Mouse (Mus musculus) thymus, postnatal 25 days (tissue): ENCODE measurements around the gene Ccdc78.

Source experiments
- DNase-seq: peaks from one replicate; pipeline ENCODE4 v3.0.0; 2022

Ccdc78 gene

DNA sequence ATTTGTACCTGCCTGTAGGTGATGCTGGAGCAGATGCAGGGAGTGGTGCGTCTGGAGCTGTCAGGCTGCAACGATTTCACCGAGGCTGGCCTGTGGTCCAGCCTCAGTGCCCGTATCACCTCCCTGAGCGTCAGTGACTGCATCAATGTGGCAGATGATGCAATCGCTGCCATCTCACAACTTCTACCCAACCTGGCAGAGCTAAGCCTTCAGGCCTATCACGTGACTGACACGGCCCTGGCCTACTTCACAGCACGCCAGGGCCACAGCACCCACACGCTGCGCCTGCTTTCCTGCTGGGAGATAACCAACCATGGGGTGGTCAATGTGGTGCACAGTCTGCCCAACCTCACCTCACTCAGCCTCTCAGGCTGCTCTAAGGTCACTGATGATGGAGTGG lies 31.3 kb downstream of the Ccdc78 start:
- DNase-seq: no peak

DNA sequence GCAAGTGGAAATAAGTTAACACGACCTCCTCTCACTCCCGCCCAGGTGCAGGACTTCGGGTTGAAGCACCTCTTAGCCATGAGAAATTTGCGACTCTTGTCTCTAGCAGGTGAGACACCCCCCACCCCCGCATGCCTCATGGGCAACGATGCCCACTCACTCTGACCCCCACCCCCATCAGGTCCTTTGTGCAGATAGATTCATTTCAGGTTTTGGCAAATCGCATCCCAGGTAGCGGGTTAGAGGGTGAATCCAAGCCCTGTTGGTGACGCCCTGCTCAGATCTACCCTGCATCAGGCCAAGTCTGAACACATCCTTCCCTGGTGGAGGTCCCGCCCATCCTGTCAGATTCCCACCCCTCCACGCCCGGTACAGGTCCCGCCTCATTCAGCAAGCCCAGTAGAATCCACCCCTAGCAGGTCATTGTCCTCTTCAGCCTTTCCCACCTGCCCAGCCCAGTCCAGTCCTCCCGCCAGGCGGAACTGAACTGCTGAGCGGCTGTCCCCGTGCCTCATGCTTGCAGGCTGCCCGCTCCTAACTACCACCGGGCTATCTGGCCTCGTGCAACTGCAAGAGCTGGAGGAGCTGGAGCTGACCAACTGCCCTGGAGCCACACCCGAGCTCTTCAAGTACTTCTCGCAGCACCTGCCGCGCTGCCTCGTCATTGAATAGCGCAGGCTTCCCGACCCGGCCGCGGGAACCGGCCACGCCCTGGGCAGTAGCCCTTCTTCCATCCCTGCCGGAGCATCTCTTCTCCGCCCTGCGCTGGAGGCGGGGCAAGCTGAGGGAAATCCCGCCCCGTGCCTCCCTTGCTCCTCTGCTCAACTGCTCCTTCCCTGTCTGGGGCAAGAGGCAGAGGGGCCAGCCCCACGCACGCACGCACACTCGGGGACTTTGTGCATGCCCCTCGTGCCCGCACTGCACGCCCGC lies 32.7 kb downstream of the Ccdc78 start:
- no peak for DNase-seq

DNA sequence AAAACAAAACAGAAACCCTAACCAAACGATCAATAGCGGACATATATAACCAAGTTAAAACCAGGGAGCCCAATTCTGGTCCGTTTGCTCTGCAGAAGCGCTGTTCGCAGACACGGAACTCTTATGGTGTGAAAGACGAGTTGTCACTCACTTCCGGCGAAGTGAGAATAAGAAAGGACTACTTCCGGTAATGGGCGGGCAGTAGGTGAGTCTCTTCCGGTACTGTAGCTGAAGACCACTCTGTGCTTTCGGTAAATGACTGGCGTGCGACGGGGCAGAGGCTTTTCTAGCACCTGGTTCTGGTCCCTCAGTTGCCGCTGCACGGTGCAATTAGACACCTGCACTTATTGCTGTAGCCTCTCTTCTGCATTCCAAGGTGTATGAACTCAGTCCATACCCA lies 37.1 kb downstream of the Ccdc78 start, which contains the start of gene Wdr24:
Gene Wdr24 (plus strand): TSS at position 176 of the 400 bp plus-strand sequence.
- peak; percentile 83 for DNase-seq

DNA sequence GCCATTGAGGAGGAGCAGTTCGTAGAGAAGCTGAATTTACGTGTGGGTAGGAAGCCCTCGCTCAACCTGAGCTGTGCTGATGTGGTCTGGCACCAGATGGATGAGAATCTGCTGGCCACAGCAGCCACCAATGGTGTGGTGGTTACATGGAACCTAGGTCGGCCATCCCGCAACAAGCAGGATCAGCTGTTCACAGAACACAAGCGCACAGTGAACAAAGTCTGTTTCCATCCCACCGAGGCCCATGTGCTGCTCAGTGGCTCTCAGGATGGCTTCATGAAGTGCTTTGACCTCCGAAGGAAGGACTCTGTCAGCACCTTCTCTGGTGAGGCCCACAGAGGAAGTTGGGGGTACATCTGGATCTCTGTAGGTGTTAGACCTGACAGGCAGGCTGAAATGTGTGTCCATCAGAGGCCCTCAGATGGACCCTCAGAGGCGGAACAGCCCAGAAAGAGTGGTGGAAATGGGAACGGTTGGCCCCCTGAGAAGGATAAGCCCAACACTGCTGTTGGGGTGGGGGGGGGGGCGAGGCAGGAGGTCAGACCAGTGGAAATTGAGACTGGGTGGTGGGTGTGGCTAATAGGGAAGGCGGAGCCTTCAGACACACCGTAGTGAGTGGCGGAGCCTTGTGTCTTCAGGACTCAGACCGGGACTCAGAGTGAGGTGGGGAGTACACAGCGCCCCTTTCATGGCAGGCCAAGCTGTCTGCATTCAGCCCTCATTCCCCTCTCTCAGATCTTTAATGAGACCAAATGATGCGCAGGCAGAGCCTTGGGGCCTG lies 38.2 kb downstream of the Ccdc78 start:
- no peak for DNase-seq

DNA sequence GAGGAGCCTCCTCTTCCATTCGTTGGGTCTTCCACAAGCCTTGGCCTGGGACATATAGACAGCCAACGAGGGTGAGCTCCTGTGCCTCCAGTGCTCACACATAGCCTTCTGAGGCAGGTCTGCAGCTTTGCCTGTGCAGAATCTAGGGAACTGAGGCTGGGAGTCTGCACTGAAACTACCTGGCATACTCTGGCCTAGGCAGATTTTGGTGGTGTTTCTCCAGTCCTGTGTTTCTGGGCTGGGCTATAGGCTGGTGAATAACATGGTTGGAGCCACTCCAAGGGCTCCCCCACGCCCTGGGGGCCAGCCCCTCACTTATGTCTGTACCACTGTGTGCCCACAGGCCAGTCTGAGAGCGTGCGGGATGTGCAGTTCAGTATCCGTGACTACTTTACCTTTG lies 38.9 kb downstream of the Ccdc78 start:
- no peak for DNase-seq

DNA sequence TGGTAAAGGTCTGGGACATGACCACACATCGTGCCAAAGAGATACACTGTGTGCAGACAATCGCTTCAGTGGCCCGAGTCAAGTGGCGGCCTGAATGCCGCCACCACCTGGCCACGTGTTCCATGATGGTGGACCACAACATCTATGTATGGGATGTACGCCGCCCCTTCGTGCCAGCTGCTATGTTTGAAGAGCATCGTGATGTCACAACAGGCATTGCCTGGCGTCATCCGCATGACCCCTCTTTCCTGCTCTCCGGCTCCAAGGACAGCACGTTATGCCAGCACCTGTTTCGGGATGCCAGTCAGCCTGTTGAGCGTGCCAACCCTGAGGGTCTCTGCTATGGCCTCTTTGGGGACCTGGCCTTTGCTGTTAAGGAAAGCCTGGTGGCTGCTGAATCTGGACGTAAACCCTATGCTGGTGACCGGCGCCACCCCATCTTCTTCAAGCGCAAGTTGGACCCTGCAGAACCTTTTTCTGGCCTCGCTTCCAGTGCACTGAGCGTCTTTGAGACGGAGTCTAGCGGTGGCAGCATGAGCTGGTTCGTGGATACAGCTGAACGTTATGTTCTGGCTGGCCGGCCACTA lies 39.7 kb downstream of the Ccdc78 start:
- no peak for DNase-seq

DNA sequence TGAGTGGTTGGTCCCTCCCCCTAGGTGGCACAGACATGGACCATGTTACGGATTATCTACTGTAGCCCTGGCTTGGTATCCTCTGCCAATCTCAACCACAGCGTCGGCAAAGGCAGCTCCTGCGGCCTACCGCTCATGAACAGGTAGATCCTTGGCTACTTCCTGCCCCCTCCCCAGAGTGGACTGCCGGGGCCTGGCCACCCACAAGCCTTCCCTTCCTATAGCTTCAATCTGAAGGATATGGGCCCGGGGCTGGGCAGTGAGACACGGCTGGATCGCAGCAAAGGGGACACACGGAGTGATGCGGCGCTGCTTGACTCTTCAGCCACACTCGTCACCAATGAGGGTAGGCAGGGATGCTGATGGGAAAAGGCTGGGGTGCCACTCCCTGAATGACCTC lies 40.6 kb downstream of the Ccdc78 start:
- DNase-seq: no peak

DNA sequence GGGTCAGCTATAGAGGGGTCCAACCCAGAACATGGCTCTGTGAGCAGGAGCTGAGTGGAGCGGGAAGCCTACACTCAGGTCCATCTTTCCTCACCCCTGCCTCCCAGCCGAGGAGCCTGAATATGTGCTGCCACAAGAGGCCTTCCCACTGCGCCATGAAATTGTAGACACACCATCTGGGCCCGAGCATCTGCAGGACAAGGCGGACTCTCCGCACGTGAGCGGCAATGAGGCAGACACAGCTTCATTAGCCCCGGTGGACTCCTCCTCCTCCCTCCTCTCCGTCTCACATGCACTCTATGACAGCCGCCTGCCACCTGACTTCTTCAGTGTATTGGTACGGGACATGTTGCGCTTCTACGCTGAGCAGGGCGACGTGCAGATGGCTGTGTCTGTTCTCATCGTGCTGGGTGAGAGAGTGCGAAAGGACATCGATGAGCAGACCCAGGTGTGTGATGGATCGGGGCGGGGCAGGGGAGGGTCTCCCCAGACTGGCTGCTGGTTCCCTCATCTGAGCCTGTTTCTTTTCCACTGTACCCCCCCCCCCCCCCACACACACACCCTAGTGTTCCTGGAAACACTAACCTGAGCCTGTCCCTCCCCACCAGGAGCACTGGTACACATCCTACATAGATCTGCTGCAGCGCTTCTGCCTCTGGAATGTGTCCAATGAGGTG lies 41.3 kb downstream of the Ccdc78 start:
- no peak for DNase-seq

DNA sequence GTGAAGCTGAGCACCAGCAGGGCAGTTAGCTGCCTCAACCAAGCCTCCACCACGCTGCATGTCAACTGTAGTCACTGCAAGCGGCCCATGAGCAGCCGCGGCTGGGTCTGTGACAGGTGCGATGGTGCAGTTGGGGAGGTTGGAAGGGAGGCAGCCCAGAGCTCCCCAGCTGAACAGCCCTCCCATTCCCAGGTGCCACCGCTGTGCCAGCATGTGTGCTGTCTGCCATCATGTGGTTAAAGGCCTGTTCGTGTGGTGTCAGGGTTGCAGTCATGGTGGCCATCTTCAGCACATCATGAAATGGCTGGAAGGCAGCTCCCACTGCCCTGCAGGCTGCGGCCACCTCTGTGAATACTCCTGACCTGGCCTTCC lies 41.8 kb downstream of the Ccdc78 start:
- peak; percentile 41 for DNase-seq

DNA sequence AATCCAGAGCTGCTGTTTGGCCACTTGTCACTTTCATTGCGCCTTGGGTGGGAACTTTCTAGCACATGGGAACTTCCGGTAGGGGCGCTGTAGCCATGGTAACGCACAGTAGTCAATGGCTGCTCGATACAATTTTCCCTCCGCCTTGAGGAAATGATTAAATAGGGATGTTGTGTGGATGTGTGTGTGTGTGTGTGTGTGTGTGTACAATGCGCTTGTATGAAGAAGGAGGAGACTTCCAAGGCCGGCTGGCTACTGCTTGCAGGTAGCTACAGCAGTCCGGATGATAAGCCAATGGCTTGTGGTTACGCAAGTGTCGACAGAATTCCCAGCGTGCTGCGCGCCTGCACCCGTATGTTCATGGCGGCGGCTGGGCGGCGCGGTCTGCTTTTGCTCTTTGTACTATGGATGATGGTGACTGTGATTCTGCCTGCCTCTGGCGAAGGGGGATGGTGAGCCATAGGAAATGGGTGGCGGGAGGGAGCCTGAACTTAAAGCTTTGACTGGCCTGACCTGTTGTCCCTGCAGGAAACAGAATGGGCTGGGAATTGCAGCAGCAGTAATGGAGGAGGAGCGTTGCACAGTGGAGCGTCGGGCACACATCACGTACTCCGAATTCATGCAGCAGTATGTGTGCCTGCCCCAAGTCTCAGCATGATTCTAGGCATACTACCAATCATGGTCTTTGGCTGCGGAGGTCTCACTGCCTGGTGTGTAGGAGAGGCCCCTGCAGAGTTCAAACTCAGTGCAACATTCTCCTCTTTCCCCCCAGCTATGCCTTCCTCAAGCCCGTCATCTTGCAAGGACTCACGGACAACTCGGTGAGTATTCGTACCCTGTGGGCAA lies 42.6 kb downstream of the Ccdc78 start, which contains the start of gene Jmjd8:
Gene Jmjd8 (plus strand): TSS at position 156 of the 846 bp plus-strand sequence.
- peak; percentile 78 for DNase-seq

DNA sequence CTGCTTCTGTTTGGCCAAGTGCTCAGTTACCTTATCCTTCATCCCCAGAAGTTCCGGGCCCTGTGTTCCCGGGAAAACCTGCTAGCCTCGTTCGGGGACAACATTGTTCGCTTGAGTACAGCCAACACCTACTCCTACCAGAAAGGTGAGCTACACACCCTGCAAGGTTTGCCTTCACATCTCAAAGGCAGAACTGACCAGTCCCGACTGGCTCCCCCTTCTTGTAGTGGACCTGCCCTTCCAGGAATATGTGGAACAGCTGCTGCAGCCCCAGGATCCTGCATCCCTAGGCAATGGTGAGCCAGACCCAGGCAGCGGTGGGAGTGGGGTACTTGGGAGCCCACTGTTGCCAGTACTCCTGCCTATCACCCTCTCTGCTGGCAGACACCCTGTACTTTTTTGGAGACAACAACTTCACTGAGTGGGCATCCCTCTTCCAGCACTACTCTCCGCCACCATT lies 43.2 kb downstream of the Ccdc78 start:
- DNase-seq: no peak

DNA sequence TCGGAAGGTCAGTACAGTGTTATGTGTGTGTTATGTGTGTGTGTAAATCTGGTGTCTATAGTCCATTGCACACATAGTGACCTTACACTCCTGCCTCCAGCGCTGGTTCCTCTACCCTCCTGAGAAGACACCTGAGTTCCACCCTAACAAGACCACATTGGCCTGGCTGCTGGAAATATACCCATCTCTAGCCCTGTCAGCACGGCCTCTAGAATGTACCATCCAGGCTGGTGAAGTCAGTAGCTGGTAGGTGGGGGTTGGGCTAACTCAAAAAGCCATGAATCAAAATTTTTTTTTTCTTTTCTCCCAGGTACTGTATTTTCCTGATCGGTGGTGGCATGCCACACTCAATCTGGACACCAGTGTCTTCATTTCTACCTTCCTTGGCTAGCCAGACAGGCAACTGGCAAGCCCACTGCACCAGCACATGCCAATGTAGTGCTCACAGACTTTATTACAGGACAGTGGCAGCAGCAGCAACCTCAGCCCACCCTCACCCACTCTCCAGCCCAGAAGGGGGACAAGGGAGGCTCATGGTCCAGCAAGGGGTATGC lies 43.9 kb downstream of the Ccdc78 start:
- DNase-seq: no peak

DNA sequence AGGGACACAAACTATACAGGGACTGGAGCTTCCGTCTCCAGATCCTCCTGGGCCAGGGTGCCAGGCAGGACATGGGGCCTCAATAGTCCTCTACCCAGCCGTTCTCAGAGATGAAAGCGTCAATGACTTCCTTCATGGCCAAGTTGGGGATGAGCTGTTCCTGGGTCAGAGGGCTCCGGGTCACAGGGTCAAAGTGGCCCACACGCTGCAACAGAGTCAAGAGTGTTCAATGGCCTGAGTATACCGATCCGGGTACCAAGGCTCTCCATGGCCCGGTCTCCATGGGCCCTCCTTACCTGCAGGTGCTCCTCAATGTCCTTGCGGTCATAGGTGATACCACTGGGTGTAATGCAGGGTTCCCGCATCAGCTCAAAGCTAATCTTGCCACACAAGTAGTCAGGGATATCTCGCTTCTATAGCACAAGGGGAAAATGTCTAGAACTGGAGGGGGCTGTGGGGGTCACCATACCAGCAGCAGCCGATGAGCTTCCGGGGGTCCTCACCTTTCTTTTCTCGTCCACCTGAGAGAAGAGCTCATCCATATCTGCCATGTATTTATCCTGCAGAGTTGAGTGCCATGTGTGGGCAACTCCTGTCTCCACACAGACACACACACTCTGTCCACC lies 44.5 kb downstream of the Ccdc78 start:
- no peak for DNase-seq

DNA sequence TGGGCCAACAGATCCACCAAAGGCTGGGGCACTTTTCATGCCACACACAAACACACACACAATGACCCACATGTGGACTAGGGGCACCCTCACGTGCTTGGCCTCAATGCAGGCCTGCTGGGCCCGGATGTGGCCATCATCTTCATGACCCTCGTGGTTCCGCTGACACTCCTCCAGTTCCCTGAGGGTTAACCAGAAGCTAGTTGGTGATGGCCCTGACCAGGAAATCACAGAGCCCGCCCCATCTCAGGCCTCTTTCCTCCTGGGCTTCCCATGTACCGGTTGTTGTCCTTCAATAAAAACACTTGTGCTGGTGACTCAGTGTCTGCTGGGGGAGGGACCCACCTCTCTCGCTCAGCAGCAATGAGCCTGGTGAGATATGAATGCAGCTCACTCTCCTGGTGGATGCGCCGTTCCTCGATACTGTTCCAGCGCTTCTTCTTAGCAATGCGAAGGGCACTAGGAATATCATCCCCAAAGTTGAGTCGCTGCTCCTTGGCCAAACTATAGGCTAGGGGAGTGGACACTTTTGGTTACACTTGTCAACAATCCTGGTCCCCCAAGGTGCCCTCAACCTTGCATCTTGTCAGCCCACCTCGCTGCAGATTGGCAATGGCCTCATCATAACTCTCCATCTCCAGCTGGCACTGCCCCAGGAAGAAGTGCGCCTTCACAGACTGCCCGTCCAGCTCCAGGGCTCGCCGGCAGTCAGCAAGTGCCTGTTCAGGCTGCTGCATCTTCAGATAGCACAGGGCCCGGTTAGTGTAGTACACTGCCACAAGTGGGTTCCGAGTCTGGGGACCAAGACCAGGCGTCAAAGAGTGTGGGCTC lies 45.3 kb downstream of the Ccdc78 start:
- no peak for DNase-seq

DNA sequence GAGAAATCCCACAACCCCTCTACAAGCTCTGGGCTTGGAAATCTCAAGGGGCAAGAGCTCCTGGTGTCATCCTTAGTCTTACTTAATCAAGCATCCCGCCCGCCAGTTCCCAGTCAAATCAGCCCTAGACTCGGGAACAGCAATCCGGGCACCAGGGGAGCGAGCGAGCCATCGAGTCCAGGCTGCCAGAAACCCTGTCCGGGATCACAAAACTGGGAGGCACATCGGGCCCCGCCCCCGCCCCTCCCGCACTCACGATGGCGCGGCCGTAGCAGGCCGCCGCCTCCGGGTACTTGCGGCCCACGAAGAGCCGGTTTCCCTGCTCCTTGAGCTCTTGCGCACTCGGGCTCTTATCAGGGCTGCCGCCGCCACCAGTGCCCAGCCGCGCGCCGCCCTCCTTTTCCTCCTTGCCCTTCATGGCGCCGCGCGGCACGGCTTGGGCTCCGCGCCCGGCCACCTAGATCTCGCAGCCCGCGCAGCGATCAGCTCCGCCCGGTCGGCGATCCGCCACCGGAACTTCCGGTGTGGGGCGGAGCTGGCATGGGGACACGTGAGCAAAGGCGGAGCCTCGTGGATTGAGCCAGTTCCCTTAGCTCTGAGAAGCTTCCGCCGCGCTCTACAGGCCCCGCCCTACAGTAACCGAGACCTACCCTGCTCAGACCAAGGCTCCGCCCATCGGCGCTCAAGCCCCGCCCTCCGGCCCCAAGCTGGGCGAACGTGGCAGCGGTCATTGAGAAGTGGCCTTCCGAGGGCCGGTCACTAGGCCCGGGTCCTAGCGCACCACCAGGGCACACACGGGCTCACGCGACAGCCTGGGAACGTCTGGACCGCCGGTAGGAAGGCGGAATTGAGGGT lies 46.3 kb downstream of the Ccdc78 start:
- peak; percentile 97 for DNase-seq

DNA sequence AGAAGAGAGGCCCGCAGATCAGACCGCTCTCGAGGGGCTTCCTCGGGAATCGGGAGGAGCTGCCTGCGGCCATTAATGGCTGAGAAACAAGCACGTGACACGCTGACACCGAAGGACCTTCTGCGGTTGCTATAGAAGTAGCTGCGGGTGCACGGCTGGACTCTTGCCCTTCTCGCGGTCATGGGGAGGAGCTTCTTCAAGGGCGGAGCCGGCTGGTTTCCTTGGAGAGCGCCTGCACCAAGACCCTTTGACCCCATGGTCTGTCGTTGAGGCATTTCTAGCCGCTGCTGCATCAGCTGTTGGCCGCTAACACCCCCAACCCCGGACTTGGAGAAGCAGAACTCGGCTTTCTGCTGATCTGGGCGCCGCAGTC lies 46.9 kb downstream of the Ccdc78 start, which contains the start of gene Stub1:
Gene Stub1 (minus strand): TSS at position 114 of the 373 bp plus-strand sequence.
- DNase-seq: no peak

DNA sequence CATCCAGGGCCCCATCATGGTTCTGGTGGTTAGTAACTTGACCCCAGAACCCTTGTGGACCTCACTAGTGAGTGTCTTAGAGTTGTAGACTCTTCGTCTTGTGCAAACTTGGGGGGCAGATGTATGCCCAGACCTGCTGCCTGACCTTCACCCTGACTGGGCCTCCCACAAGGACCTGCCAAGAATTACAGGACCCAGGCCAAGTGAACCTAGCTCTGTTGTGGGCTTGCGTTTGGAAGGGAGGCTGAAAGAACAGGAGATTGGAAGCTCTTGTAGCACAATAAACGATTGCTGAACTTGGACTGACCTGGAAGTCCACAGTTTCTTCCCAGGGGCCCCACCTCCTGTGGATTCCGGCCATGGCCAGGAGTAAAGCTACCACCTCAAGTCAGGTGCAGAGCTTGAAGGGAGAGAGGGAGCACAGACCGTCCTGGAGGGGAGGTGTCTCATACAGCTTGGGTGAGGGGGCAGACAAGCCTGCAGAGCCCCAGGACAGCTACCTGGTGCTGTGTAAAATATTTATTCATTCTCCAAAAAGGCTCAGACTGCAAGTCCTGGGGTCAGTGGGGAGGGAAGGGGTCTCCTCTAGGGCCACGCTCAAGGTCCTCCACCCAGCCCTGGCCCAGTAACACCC lies 47.7 kb downstream of the Ccdc78 start:
- no peak for DNase-seq

DNA sequence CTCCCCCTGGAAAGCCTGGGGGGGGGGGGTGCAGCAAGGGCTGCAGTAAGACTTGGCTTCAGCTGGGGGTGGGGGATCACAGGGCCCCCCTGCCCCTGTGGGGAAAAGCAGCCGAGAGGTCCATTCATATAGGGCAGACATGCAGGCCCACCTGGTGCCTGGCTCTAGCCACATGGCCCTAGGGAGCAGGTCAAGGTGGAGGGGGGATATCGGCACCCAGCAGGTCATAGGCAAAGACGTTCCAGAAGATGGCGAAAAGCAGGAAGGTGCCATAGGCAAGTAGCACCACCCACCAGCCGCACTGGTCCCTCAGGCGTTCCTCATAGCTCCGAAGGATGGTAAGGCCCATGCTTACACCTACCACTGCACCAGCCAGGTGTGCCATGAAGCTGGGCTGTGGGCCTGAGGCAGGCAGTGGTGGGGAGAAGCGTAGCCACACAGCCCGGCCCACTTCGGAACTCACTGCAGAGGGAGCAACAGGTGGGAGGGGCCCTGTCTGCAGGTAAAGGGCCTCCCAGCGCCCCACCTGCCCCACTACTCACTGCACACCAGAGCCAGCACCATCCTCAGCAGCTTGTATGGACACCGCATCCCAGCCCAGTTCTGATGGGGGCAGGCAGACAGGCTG lies 48.3 kb downstream of the Ccdc78 start:
- no peak for DNase-seq
